Mouse (Mus musculus): ENCODE data around the gene Nhej1. TPM values are rescaled to one million over a fixed set of nuclear protein-coding genes. Genes with fewer than 3 reads are reported as not detected.
A peak's percentile ranks its signal among the peaks of the same experiment; 100 is the strongest.

Nhej1 gene
- polyA plus RNA-seq, 1 experiment from 2014 or later = 12.1 TPM

DNA sequence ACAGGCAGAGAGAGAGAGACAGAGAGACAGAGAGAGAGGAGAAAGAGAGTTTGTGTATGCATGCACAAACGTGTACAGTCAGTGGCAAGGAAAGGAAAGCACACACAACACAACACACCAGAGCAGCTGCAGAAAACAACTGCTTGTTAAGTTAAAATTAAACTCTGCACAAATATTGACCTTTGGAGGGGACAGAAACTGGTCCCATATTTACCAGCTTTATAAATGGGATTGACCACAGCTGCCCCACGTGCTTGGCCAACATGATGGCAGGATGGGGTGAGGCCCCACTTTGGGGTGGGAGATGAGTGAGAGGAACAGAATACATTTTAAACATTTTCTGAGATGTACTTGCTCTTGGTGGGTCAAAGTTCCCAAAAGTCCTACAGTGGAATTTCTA lies 114.8 kb downstream of the Nhej1 start:
- WGBS = 79% methylated on average over 2 of the region's 2 CpGs
- Histone ChIP-seq H3K9ac (ENCODE audit: low read length) (no peak overlapping the region), H3K27ac (ENCODE audit: low read depth, low read length) (no peak overlapping the region), H3K9me3 (ENCODE audit: control insufficient read depth, low read length) (no peaks in the 10 kb centered on the region), H3K36me3 (ENCODE audit: control insufficient read depth, insufficient read depth, low read length) (no peaks in the 10 kb centered on the region), H3K4me1 (ENCODE audit: control insufficient read depth, insufficient read depth, low read length) (no peaks in the 10 kb centered on the region), H3K4me3 (ENCODE audit: low read depth, low read length) (no peak overlapping the region), H3K4me2 (ENCODE audit: low read depth) (no peak overlapping the region), H3K27me3 (ENCODE audit: control insufficient read depth, insufficient read depth, low read length) (no peaks in the 10 kb centered on the region)
- no peak for ATAC-seq (ENCODE audit: insufficient read depth, low FRiP score, low TSS enrichment)
- no peak for DNase-seq (ENCODE audit: low spot score)

DNA sequence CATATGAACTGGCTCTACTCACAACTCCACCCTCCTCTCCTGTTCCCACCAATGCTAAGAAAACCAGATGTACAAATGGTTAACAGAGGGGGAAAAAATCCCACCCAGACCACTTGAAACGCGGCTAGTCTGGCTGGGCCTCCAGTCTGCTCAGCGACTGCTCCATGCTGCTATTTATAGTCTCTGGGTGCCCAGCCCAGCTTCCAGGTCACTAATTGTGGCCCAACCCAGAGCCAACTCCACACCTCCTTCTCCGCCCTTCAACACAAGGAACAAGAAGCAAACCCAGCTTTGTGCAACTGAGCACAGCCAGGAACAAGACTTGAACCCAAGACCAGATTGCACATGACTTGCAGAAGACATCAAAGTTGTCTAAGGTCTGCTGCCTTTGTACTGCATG lies 119.0 kb downstream of the Nhej1 start:
- no peak overlapping the region for H3K4me3 ChIP-seq (ENCODE audit: low read depth, low read length)
- H3K9ac ChIP-seq (ENCODE audit: low read length) = no peak overlapping the region
- H3K27me3 ChIP-seq (ENCODE audit: control insufficient read depth, insufficient read depth, low read length) = no peaks in the 10 kb centered on the region
- no peaks in the 10 kb centered on the region for H3K36me3 ChIP-seq (ENCODE audit: control insufficient read depth, insufficient read depth, low read length)
- DNase-seq (ENCODE audit: low spot score) (no peak), ATAC-seq (ENCODE audit: insufficient read depth, low FRiP score, low TSS enrichment) (no peak)
- no peaks in the 10 kb centered on the region for H3K4me1 ChIP-seq (ENCODE audit: control insufficient read depth, insufficient read depth, low read length)
- WGBS = 39% methylated on average over 4 of the region's 4 CpGs
- H3K4me2 ChIP-seq (ENCODE audit: low read depth) = no peak overlapping the region
- H3K9me3 ChIP-seq (ENCODE audit: control insufficient read depth, low read length) = no peaks in the 10 kb centered on the region
- no peak overlapping the region for H3K27ac ChIP-seq (ENCODE audit: low read depth, low read length)

DNA sequence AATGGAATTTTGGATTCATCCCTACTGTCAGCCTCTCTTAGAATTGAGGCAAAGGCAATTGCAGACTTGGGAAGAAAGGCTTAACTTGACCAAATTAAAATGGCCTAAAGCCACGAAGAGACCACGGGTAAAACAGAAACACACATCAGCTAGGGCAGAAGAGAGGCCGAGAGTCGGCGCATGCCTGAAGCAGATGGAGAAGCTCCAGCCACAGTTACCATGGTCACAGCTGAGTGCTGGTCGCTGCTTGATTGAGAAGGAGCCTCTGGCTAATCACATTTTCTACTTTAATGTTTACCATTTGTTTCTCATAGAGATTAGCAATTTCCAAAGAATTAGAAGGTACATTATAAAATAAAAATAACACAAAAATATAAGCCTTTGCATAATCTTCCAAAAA lies 123.8 kb downstream of the Nhej1 start:
- 81% methylated on average over 6 of the region's 6 CpGs for WGBS
- Histone ChIP-seq H3K36me3 (ENCODE audit: control insufficient read depth, insufficient read depth, low read length) (no peaks in the 10 kb centered on the region), H3K9ac (ENCODE audit: low read length) (no peak overlapping the region), H3K4me2 (ENCODE audit: low read depth) (no peak overlapping the region), H3K4me3 (ENCODE audit: low read depth, low read length) (no peak overlapping the region), H3K4me1 (ENCODE audit: control insufficient read depth, insufficient read depth, low read length) (no peaks in the 10 kb centered on the region), H3K27ac (ENCODE audit: low read depth, low read length) (no peak overlapping the region), H3K9me3 (ENCODE audit: control insufficient read depth, low read length) (no peaks in the 10 kb centered on the region), H3K27me3 (ENCODE audit: control insufficient read depth, insufficient read depth, low read length) (no peaks in the 10 kb centered on the region)
- ATAC-seq (ENCODE audit: insufficient read depth, low FRiP score, low TSS enrichment) (no peak), DNase-seq (ENCODE audit: low spot score) (no peak)

DNA sequence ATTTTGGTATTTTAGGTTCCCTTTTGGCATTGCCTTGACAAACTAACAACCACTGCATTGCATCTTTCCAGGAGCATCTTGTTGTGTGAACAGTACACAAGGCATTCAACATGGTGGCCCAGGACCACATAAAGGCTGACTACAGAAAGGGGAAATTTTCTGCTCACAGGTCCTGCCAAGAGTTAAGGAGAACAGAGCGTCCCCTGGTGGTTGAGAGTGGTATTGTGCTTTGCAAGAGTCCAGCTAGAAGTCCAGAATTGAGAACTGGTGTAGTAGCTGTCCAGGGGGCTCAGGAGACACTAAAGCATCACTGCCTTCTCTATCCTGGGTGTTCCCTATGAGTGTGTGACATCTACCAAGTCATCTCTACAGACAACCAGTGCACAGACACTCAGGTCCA lies 124.5 kb downstream of the Nhej1 start:
- WGBS = 0% methylated on average over 1 of the region's 1 CpGs

DNA sequence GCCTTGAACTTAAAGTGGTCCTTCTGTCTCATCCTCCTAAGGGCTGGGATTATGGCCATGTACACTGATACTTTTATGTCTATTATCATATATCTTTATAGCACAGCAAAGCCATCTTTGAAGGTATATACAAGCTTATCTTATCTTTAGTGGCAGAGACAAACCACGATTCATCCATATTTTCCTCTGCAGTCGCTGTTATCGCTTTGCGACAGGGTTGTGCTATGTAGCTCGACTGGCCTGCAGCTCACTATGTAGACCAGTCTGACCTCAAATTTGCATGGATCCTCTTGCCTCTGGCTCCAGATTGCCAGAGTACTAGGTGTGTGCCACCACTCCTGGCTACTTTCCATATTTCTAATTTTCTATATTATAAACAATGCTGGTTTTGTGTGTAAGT lies 125.8 kb downstream of the Nhej1 start:
- no peak for DNase-seq (ENCODE audit: low spot score)
- H3K4me2 ChIP-seq (ENCODE audit: low read depth) = no peak overlapping the region
- no peaks in the 10 kb centered on the region for H3K27me3 ChIP-seq (ENCODE audit: control insufficient read depth, insufficient read depth, low read length)
- no peak overlapping the region for H3K27ac ChIP-seq (ENCODE audit: low read depth, low read length)
- ATAC-seq (ENCODE audit: insufficient read depth, low FRiP score, low TSS enrichment) = no peak
- 89% methylated on average over 5 of the region's 5 CpGs for WGBS
- no peak overlapping the region for H3K9ac ChIP-seq (ENCODE audit: low read length)
- no peaks in the 10 kb centered on the region for H3K9me3 ChIP-seq (ENCODE audit: control insufficient read depth, low read length)
- H3K36me3 ChIP-seq (ENCODE audit: control insufficient read depth, insufficient read depth, low read length) = no peaks in the 10 kb centered on the region
- no peaks in the 10 kb centered on the region for H3K4me1 ChIP-seq (ENCODE audit: control insufficient read depth, insufficient read depth, low read length)
- H3K4me3 ChIP-seq (ENCODE audit: low read depth, low read length) = no peak overlapping the region

More for the DNA sequence above, 124.5 kb downstream of the Nhej1 start:
- Histone ChIP-seq H3K4me3 (ENCODE audit: low read depth, low read length) (no peak overlapping the region), H3K27me3 (ENCODE audit: control insufficient read depth, insufficient read depth, low read length) (no peaks in the 10 kb centered on the region), H3K4me1 (ENCODE audit: control insufficient read depth, insufficient read depth, low read length) (no peaks in the 10 kb centered on the region), H3K27ac (ENCODE audit: low read depth, low read length) (no peak overlapping the region), H3K9me3 (ENCODE audit: control insufficient read depth, low read length) (no peaks in the 10 kb centered on the region), H3K4me2 (ENCODE audit: low read depth) (no peak overlapping the region), H3K36me3 (ENCODE audit: control insufficient read depth, insufficient read depth, low read length) (no peaks in the 10 kb centered on the region), H3K9ac (ENCODE audit: low read length) (no peak overlapping the region)
- DNase-seq (ENCODE audit: low spot score) (peak; percentile 45), ATAC-seq (ENCODE audit: insufficient read depth, low FRiP score, low TSS enrichment) (no peak)

DNA sequence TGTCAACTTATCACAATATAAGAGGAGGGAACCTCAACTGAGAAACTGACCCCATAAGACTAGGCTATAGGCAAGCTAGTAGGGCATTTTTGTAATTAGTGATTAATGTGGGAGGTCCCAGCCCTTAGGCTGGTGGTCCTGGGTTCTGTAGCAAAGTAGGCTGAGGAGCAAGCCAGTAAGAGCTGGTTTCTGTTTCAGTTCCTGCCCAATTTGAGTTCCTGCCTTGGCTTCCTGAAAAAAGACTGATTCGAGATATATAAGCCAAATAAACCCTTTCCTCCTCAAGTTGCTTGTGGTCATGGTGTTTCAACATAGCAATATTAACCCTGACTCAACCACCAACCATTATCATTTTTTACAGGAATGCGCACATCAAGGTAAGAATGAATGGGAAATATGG lies 127.8 kb downstream of the Nhej1 start:
- no peak overlapping the region for H3K4me2 ChIP-seq (ENCODE audit: low read depth)
- H3K36me3 ChIP-seq (ENCODE audit: control insufficient read depth, insufficient read depth, low read length) = no peaks in the 10 kb centered on the region
- no peak overlapping the region for H3K27ac ChIP-seq (ENCODE audit: low read depth, low read length)
- DNase-seq (ENCODE audit: low spot score) (no peak), ATAC-seq (ENCODE audit: insufficient read depth, low FRiP score, low TSS enrichment) (no peak)
- no peaks in the 10 kb centered on the region for H3K4me1 ChIP-seq (ENCODE audit: control insufficient read depth, insufficient read depth, low read length)
- no peaks in the 10 kb centered on the region for H3K27me3 ChIP-seq (ENCODE audit: control insufficient read depth, insufficient read depth, low read length)
- H3K4me3 ChIP-seq (ENCODE audit: low read depth, low read length) = no peak overlapping the region
- H3K9ac ChIP-seq (ENCODE audit: low read length) = no peak overlapping the region
- WGBS = 85% methylated on average over 2 of the region's 2 CpGs
- no peaks in the 10 kb centered on the region for H3K9me3 ChIP-seq (ENCODE audit: control insufficient read depth, low read length)

DNA sequence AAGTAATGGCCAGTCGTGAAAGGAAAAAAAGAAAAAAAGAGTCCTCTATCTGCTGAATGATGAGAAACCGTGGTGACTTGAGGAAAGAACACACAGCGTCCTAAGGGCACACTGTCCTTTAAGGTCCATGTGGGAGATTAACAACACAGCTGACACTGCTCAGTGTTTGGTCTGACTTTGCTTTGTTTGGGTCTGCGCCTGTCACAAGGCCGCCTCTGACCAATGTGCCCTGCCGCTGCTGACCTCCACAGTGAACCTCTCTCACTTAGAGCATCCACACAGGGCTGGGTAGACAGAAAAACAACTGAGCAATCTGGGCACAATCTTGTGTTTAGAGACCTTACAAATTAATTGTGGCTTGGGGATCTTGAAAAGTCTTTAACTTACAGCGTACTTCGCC lies 148.0 kb downstream of the Nhej1 start:
- 83% methylated on average over 8 of the region's 8 CpGs for WGBS

DNA sequence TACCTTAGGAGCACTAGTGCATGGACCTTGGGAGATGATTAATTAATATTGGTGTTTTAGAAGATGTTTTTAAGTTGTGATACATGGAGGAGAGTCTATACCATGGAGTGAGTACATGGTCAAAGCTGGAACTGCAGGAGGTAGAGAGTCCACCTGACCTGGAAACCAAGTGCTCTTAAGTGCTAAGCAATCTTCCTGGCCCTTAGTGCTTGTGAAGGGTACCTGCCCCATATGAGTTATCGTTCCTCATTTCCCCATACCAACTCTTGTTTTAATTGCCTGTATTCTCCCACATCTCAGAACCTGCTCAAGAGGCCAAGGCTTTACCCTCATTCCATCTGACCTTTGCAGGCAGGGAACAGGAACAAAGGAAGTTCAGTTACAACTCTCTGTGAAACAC lies 149.1 kb downstream of the Nhej1 start:
- DNase-seq (ENCODE audit: low spot score) (no peak), ATAC-seq (ENCODE audit: insufficient read depth, low FRiP score, low TSS enrichment) (no peak)
- Histone ChIP-seq H3K36me3 (ENCODE audit: control insufficient read depth, insufficient read depth, low read length) (no peaks in the 10 kb centered on the region), H3K27me3 (ENCODE audit: control insufficient read depth, insufficient read depth, low read length) (no peaks in the 10 kb centered on the region), H3K4me3 (ENCODE audit: low read depth, low read length) (no peak overlapping the region), H3K9me3 (ENCODE audit: control insufficient read depth, low read length) (no peaks in the 10 kb centered on the region), H3K27ac (ENCODE audit: low read depth, low read length) (no peak overlapping the region), H3K9ac (ENCODE audit: low read length) (no peak overlapping the region), H3K4me2 (ENCODE audit: low read depth) (no peak overlapping the region), H3K4me1 (ENCODE audit: control insufficient read depth, insufficient read depth, low read length) (peaks cover 8% of the 10 kb centered on the region; the same call in 1 of the 2 replicates)
- 95% methylated on average over 1 of the region's 1 CpGs for WGBS

More for the DNA sequence above, 148.0 kb downstream of the Nhej1 start:
- Histone ChIP-seq H3K4me1 (ENCODE audit: control insufficient read depth, insufficient read depth, low read length) (peaks cover 8% of the 10 kb centered on the region; the same call in 1 of the 2 replicates), H3K36me3 (ENCODE audit: control insufficient read depth, insufficient read depth, low read length) (no peaks in the 10 kb centered on the region), H3K9ac (ENCODE audit: low read length) (no peak overlapping the region), H3K4me3 (ENCODE audit: low read depth, low read length) (no peak overlapping the region), H3K27me3 (ENCODE audit: control insufficient read depth, insufficient read depth, low read length) (no peaks in the 10 kb centered on the region), H3K9me3 (ENCODE audit: control insufficient read depth, low read length) (no peaks in the 10 kb centered on the region), H3K27ac (ENCODE audit: low read depth, low read length) (no peak overlapping the region), H3K4me2 (ENCODE audit: low read depth) (no peak overlapping the region)
- DNase-seq (ENCODE audit: low spot score) = no peak
- no peak for ATAC-seq (ENCODE audit: insufficient read depth, low FRiP score, low TSS enrichment)

DNA sequence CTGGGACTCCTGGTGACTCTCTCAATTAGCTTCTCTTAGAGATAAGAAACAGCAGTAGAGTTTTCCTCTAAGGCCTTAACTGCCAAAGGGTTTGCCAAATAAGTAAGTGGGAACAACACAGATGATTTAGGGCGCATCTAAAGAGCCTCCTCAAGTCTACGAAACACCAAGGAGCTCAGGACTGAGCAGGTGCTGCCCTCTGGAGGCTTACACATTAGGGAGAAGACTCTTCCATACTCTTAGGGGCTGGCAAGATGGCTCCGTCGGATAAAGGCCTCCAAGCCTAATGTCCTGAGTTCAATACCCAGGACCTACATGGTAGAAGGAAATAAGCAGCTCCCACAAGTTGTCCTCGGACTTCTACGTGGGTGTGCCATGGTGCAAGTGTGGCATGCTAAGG lies 151.4 kb downstream of the Nhej1 start:
- WGBS = 86% methylated on average over 6 of the region's 6 CpGs
- ATAC-seq (ENCODE audit: insufficient read depth, low FRiP score, low TSS enrichment) = no peak
- DNase-seq (ENCODE audit: low spot score) = no peak

More for the DNA sequence above, 151.4 kb downstream of the Nhej1 start:
- Histone ChIP-seq H3K4me2 (ENCODE audit: low read depth) (no peak overlapping the region), H3K9ac (ENCODE audit: low read length) (no peak overlapping the region), H3K4me3 (ENCODE audit: low read depth, low read length) (no peak overlapping the region), H3K4me1 (ENCODE audit: control insufficient read depth, insufficient read depth, low read length) (0 out of 2 replicates have a peak, but pooled peaks cover 2% of the 10 kb centered on the region), H3K27ac (ENCODE audit: low read depth, low read length) (no peak overlapping the region), H3K9me3 (ENCODE audit: control insufficient read depth, low read length) (no peaks in the 10 kb centered on the region), H3K27me3 (ENCODE audit: control insufficient read depth, insufficient read depth, low read length) (no peaks in the 10 kb centered on the region), H3K36me3 (ENCODE audit: control insufficient read depth, insufficient read depth, low read length) (no peaks in the 10 kb centered on the region)

All from neural tube, embryonic 11.5 days (tissue).